Mouse (Mus musculus): ENCODE measurements around the gene Lcp1. TPM values are rescaled to one million over a fixed set of nuclear protein-coding genes. Genes with fewer than 3 reads are reported as not detected.

Lcp1 gene
- polyA plus RNA-seq, 1 experiment from 2014 or later = 177 TPM

- no peak for DNase-seq (ENCODE audit: low spot score)
Measured at GRCm38 (mm10) chr14:75197660-75198059, 66.8 kb downstream of the Lcp1 start.

GRCm38 (mm10) chr14:75205363-75206051, 74.6 kb downstream of the Lcp1 start:
- no peak for DNase-seq (ENCODE audit: low spot score)

GRCm38 (mm10) chr14:75206307-75206706, 75.4 kb downstream of the Lcp1 start:
- no peak for DNase-seq (ENCODE audit: low spot score)

- no peak for DNase-seq (ENCODE audit: low spot score)
Measured at GRCm38 (mm10) chr14:75208572-75209151, 77.8 kb downstream of the Lcp1 start.

GRCm38 (mm10) chr14:75213752-75214151, 82.9 kb downstream of the Lcp1 start:
- DNase-seq (ENCODE audit: low spot score) = no peak

- no peak for DNase-seq (ENCODE audit: low spot score)
Measured at GRCm38 (mm10) chr14:75218843-75219242, 87.9 kb downstream of the Lcp1 start.

GRCm38 (mm10) chr14:75219250-75219913, 88.5 kb downstream of the Lcp1 start:
- DNase-seq (ENCODE audit: low spot score) = no peak

GRCm38 (mm10) chr14:75222386-75222785, 91.5 kb downstream of the Lcp1 start:
- no peak for DNase-seq (ENCODE audit: low spot score)

- DNase-seq (ENCODE audit: low spot score) = no peak
Measured at GRCm38 (mm10) chr14:75227453-75228084, 96.7 kb downstream of the Lcp1 start.

GRCm38 (mm10) chr14:75229834-75230233, 98.9 kb downstream of the Lcp1 start:
- peak; percentile 65 for DNase-seq (ENCODE audit: low spot score)

- DNase-seq (ENCODE audit: low spot score) = no peak
Measured at GRCm38 (mm10) chr14:75233070-75233469, 102.2 kb downstream of the Lcp1 start.

- no peak for DNase-seq (ENCODE audit: low spot score)
Measured at GRCm38 (mm10) chr14:75235552-75235951, 104.7 kb downstream of the Lcp1 start.

GRCm38 (mm10) chr14:75235955-75236635, 105.2 kb downstream of the Lcp1 start:
- no peak for DNase-seq (ENCODE audit: low spot score)

GRCm38 (mm10) chr14:75236636-75237003, 105.7 kb downstream of the Lcp1 start:
- no peak for DNase-seq (ENCODE audit: low spot score)

- no peak for DNase-seq (ENCODE audit: low spot score)
Measured at GRCm38 (mm10) chr14:75237096-75237495, 106.2 kb downstream of the Lcp1 start.

- DNase-seq (ENCODE audit: low spot score) = no peak
Measured at GRCm38 (mm10) chr14:75238054-75238692, 107.3 kb downstream of the Lcp1 start.

- DNase-seq (ENCODE audit: low spot score) = no peak
Measured at GRCm38 (mm10) chr14:75242087-75242486, 111.2 kb downstream of the Lcp1 start, which contains the start of gene Cpb2. Cpb2 (plus strand) TSS chr14:75242287.

GRCm38 (mm10) chr14:75246024-75247000, 115.4 kb downstream of the Lcp1 start:
- DNase-seq (ENCODE audit: low spot score) = no peak

GRCm38 (mm10) chr14:75250432-75250831, 119.5 kb downstream of the Lcp1 start:
- no peak for DNase-seq (ENCODE audit: low spot score)

GRCm38 (mm10) chr14:75256521-75256920, 125.6 kb downstream of the Lcp1 start:
- DNase-seq (ENCODE audit: low spot score) = peak; percentile 4
